Mouse (Mus musculus) kidney, embryonic 16.5 days (tissue): ENCODE data around the gene Rpp14. TPM values are rescaled to one million over a fixed set of nuclear protein-coding genes. Genes with fewer than 3 reads are reported as not detected.

ENCODE experiments used
- ATAC-seq: fragments of 200-750 bp; cut with Nextera tagmentation; 2 replicates; pipeline ENCODE4 v1.8.0; 2017; ENCODE audit warnings: moderate TSS enrichment; ENCODE audit not compliant: low FRiP score, low TSS enrichment
- H3K27ac ChIP-seq: fragments of 300-500 bp; sonication (generic); 2 replicates; pipeline ENCODE4 v1.5.1; 2014; ENCODE audit warnings: low read length
- H3K27me3 ChIP-seq: fragments of 300-500 bp; sonication (generic); 2 replicates; pipeline ENCODE4 v1.6.1; 2014; ENCODE audit warnings: low read length, control low read depth, mixed read lengths; ENCODE audit not compliant: insufficient read depth
- H3K36me3 ChIP-seq: fragments of 300-500 bp; sonication (generic); 2 replicates; pipeline ENCODE4 v1.6.1; 2014; ENCODE audit warnings: low read length, control low read depth, mixed read lengths; ENCODE audit not compliant: insufficient read depth
- H3K4me1 ChIP-seq: fragments of 300-500 bp; sonication (generic); 2 replicates; pipeline ENCODE4 v1.6.1; 2014; ENCODE audit warnings: low read length, control low read depth, mixed read lengths; ENCODE audit not compliant: insufficient read depth
- H3K4me2 ChIP-seq: fragments of 300-500 bp; sonication (generic); replicated peaks from 2 replicates; pipeline ENCODE4 v1.6.1; 2014; ENCODE audit warnings: low read depth, low read length
- H3K4me3 ChIP-seq: fragments of 300-500 bp; sonication (generic); 2 replicates; pipeline ENCODE4 v1.5.1; 2014; ENCODE audit warnings: mild to moderate bottlenecking, low read length
- H3K9ac ChIP-seq: fragments of 300-500 bp; sonication (generic); replicated peaks from 2 replicates; pipeline ENCODE4 v1.6.1; 2014; ENCODE audit warnings: low read length
- H3K9me3 ChIP-seq: fragments of 300-500 bp; sonication (generic); 2 replicates; pipeline ENCODE4 v1.6.1; 2016; ENCODE audit warnings: low read length, control low read depth
- WGBS: fragments of 180-500 bp; shearing (Covaris S2); extraction: QIAGEN DNeasy Blood & Tissue Kit; methylation state at CpG from one replicate; pipeline ENCODE4 v1.1.7; 2014; 5-methylcytosine and 5-hydroxymethylcytosine counted together
- polyA plus RNA-seq: library from polyadenylated mRNA; unstranded; fragments of >200 nt; fragmentation: Nextera tagmentation; extraction: Ambion mirVana; gene quantifications from 2 replicates; pipeline ENCODE4 v1.2.1, GENCODE M21; 2015

The Rpp14 gene
- polyA plus RNA-seq, 1 experiment from 2014 or later = 54.1 TPM

DNA sequence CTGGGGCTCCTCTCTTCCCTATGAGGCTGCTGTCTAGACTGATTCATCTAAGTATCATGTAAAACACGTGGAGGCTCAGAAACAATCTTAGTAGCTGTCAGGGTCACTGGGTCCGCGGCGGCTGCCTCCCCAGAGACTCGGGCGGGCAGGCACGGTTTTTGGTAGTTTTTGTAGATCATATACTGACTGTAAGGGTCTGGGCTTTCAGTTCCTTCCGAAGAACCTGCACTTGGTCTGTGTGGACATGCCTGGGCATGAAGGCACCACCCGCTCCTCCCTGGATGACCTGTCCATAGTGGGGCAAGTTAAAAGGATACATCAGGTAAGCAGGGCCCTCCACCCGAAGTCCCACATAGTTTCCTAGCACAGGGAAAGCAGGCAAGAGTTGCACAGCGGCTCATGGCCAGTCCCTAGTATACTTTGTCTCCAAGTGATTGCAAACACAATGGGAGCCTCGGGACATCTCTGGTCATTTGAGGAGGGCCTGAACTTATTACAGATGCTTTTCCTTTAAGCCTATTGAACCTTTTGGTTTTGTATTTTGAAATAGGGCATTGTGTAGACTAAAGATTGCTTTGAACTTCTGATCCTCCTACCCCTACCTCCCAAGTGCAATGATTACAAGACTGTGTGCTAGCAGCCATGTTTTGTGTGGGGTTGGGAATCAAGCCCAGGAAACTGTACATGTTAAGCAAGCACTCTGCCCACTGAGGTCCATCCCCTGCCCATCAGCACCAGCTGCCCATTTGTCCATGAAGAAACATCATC lies 39.1 kb upstream of the Rpp14 start:
- no peak for ATAC-seq
- no peak overlapping the region for H3K4me2 ChIP-seq
- 0 out of 2 replicates have a peak, but pooled peaks cover 6% of the 10 kb centered on the region for H3K36me3 ChIP-seq
- no peak overlapping the region for H3K27ac ChIP-seq
- 86% methylated on average over 12 of the region's 12 CpGs for WGBS
- no peak overlapping the region for H3K9ac ChIP-seq
- no peaks in the 10 kb centered on the region for H3K4me1 ChIP-seq
- H3K27me3 ChIP-seq = no peaks in the 10 kb centered on the region
- no peaks in the 10 kb centered on the region for H3K9me3 ChIP-seq
- H3K4me3 ChIP-seq = no peak overlapping the region

DNA sequence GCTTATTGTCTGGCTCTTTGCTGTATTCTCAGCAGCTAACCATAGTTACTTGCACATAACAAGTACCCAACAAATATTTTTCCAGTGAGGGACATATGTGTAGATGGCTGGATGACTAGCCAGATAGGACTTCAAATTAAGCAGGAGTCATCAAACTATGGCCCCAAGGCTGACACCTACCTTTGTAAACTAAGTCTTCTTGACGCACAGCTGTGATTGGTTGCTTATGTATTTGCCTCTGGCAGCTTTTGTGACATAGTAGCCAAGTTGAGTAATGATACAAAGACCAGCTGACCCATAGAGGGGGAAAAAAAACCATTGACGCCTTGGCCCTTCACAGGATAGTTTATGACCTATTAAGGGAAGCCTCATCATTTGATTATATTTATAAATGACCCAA lies 38.0 kb upstream of the Rpp14 start:
- no peak for ATAC-seq
- H3K9ac ChIP-seq = no peak overlapping the region
- WGBS = 85% methylated on average over 2 of the region's 2 CpGs
- H3K27ac ChIP-seq = no peak overlapping the region
- H3K9me3 ChIP-seq = no peaks in the 10 kb centered on the region
- peaks cover 10% of the 10 kb centered on the region; the same call in 1 of the 2 replicates for H3K36me3 ChIP-seq
- no peaks in the 10 kb centered on the region for H3K27me3 ChIP-seq
- no peak overlapping the region for H3K4me2 ChIP-seq
- no peaks in the 10 kb centered on the region for H3K4me1 ChIP-seq
- H3K4me3 ChIP-seq = no peak overlapping the region

DNA sequence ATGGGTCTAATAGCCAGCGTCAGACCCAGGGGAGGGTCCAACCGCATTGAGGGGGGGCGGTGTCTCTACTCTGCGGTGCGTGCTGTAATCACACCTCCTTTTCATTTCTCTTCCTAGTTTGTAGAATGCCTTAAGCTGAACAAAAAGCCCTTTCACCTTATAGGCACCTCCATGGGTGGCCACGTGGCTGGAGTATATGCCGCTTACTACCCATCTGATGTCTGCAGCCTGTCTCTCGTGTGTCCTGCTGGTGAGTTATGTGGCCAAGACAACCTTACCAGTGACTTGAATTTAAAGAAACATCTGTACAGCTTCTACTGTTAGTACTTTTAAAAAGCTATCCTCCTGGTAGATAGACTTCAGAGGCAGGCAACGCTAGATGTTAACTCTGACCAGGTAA lies 37.6 kb upstream of the Rpp14 start:
- peaks cover 14% of the 10 kb centered on the region; the same call in 1 of the 2 replicates for H3K36me3 ChIP-seq
- H3K27ac ChIP-seq = no peak overlapping the region
- no peak overlapping the region for H3K4me3 ChIP-seq
- H3K9me3 ChIP-seq = no peaks in the 10 kb centered on the region
- H3K9ac ChIP-seq = no peak overlapping the region
- H3K4me1 ChIP-seq = no peaks in the 10 kb centered on the region
- no peaks in the 10 kb centered on the region for H3K27me3 ChIP-seq
- 94% methylated on average over 9 of the region's 9 CpGs for WGBS
- ATAC-seq = no peak
- H3K4me2 ChIP-seq = no peak overlapping the region

- no peak overlapping the region for H3K9ac ChIP-seq
- no peak overlapping the region for H3K27ac ChIP-seq
- H3K4me1 ChIP-seq = no peaks in the 10 kb centered on the region
- 71% methylated on average over 8 of the region's 8 CpGs for WGBS
- H3K27me3 ChIP-seq = no peaks in the 10 kb centered on the region
- H3K4me2 ChIP-seq = no peak overlapping the region
- no peaks in the 10 kb centered on the region for H3K9me3 ChIP-seq
- H3K4me3 ChIP-seq = no peak overlapping the region
- no peak for ATAC-seq
- H3K36me3 ChIP-seq = peaks cover 17% of the 10 kb centered on the region; the same call in 1 of the 2 replicates
These were observed 35.8 kb upstream of the Rpp14 start for GRCm38 (mm10) chr14:8044330-8044729.

- Histone ChIP-seq H3K27me3 (no peaks in the 10 kb centered on the region), H3K36me3 (peaks cover 20% of the 10 kb centered on the region; the same call in 1 of the 2 replicates), H3K4me2 (no peak overlapping the region), H3K27ac (no peak overlapping the region), H3K4me1 (no peaks in the 10 kb centered on the region), H3K9me3 (no peaks in the 10 kb centered on the region), H3K9ac (no peak overlapping the region), H3K4me3 (no peak overlapping the region)
- no peak for ATAC-seq
- WGBS = 88% methylated on average over 6 of the region's 6 CpGs
These were observed 35.4 kb upstream of the Rpp14 start for GRCm38 (mm10) chr14:8044786-8045185.

DNA sequence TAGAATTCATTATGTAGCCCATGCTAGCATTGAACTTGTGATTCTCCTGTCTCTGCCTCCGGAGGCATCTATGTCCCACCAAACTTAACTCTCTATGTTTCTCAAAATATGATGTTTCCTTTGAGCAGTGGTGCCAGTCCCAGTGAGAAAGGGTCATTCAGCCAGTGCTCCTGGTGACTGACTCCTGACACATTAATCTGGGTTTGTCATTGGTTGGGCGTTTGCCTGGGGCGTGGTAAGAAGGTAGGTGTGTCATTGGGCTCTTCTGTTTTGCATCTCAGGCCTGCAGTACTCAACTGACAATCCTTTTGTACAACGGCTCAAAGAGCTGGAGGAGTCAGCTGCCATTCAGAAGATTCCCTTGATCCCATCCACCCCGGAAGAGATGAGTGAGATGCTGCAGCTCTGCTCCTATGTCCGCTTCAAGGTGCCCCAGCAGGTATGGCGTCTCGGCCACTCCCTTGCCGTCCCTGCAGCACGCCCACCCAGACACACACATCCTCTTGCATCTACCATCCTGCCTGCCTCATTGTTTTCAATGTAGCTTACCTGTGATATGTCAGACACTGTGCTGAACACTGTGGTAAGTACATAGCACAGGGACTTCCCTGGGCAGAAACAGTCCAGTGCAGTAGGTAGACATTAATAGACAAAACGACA lies 34.9 kb upstream of the Rpp14 start:
- Histone ChIP-seq H3K4me3 (no peak overlapping the region), H3K4me2 (no peak overlapping the region), H3K9ac (no peak overlapping the region), H3K27ac (no peak overlapping the region), H3K27me3 (no peaks in the 10 kb centered on the region), H3K4me1 (no peaks in the 10 kb centered on the region), H3K36me3 (peaks cover 23% of the 10 kb centered on the region; the same call in 1 of the 2 replicates), H3K9me3 (no peaks in the 10 kb centered on the region)
- ATAC-seq = no peak
- WGBS = 88% methylated on average over 11 of the region's 11 CpGs

- no peak for ATAC-seq
These were observed 33.3 kb upstream of the Rpp14 start for GRCm38 (mm10) chr14:8046839-8047238.

DNA sequence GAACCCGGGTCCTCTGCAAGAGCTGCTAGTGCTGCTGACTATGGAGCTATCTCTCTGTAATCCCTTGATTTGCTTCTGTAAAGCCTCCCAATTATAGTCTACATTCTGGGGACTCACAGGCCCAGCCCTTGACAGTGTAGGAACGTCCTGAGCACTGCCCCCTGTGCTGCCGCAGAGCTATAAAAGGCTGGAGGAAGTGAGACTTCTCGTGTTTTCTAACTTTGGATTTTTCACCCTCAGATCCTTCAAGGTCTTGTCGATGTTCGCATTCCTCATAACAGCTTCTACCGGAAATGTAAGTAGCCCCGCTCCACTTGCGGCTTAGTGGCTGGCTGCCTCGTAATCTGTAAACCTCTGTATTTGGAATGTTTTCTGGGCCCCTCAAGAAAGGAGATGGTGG lies 30.8 kb upstream of the Rpp14 start:
- H3K4me3 ChIP-seq = no peak overlapping the region
- H3K36me3 ChIP-seq = peaks cover 22% of the 10 kb centered on the region; the same call in 1 of the 2 replicates
- H3K4me1 ChIP-seq = no peaks in the 10 kb centered on the region
- no peak for ATAC-seq
- no peaks in the 10 kb centered on the region for H3K27me3 ChIP-seq
- no peaks in the 10 kb centered on the region for H3K9me3 ChIP-seq
- H3K4me2 ChIP-seq = no peak overlapping the region
- H3K27ac ChIP-seq = no peak overlapping the region
- WGBS = 84% methylated on average over 10 of the region's 10 CpGs
- H3K9ac ChIP-seq = no peak overlapping the region

More at GRCm38 (mm10) chr14:8046839-8047238, 33.3 kb upstream of the Rpp14 start:
- 96% methylated on average over 6 of the region's 6 CpGs for WGBS
- Histone ChIP-seq H3K27me3 (no peaks in the 10 kb centered on the region), H3K4me2 (no peak overlapping the region), H3K4me3 (no peak overlapping the region), H3K36me3 (peaks cover 23% of the 10 kb centered on the region; the same call in 1 of the 2 replicates), H3K9ac (no peak overlapping the region), H3K4me1 (no peaks in the 10 kb centered on the region), H3K9me3 (no peaks in the 10 kb centered on the region), H3K27ac (no peak overlapping the region)

DNA sequence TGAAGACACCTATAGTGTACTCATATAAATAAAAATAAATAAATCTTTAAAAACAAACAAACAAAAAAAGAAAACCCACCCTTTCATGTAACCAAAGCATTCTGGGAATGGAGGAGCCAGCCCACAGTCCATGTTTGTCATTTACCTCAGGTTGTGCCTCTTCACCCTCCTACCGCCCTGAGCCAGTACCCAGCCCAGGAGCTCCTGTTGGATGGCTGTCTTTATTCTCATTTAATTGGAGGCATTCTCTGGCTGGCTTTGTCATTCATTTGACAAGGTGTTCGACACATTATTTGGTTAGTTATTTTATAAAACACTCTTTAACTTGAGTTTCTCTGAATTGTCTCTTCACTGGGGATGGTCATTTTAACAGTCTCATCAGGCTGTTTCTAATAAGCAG lies 28.3 kb upstream of the Rpp14 start:
- H3K36me3 ChIP-seq = peaks cover 17% of the 10 kb centered on the region; the same call in 1 of the 2 replicates
- H3K4me3 ChIP-seq = no peak overlapping the region
- no peak for ATAC-seq
- H3K4me2 ChIP-seq = no peak overlapping the region
- no peaks in the 10 kb centered on the region for H3K9me3 ChIP-seq
- H3K27me3 ChIP-seq = no peaks in the 10 kb centered on the region
- no peaks in the 10 kb centered on the region for H3K4me1 ChIP-seq
- no peak overlapping the region for H3K27ac ChIP-seq
- WGBS = 90% methylated on average over 2 of the region's 2 CpGs
- no peak overlapping the region for H3K9ac ChIP-seq

DNA sequence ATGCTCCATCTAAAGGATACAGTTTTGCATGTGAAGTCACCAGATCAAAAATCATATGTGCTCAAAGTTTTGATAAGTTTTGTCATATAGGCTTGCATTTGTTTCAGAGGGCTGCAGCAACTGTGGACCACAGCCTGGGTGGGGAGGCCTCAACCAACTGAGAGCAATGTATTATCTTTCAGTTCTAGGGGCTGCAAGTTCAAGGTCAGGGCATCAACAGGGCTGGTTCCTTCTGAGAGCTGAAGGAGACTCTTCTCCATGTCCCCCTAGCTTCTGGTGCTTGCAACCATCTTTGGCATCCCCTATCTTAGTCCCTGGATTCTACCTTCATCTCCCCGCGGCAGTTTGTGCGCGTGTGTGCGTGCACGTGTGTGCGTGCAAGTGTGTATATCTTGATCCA lies 27.5 kb upstream of the Rpp14 start:
- over 99% methylated on average over 7 of the region's 7 CpGs for WGBS
- Histone ChIP-seq H3K27me3 (no peaks in the 10 kb centered on the region), H3K9me3 (no peaks in the 10 kb centered on the region), H3K4me1 (no peaks in the 10 kb centered on the region), H3K9ac (no peak overlapping the region), H3K4me2 (no peak overlapping the region), H3K4me3 (no peak overlapping the region), H3K36me3 (peaks cover 11% of the 10 kb centered on the region; the same call in 1 of the 2 replicates), H3K27ac (no peak overlapping the region)
- ATAC-seq = no peak
